Mouse (Mus musculus): ENCODE measurements at regions not wholly inside any gene's neighbourhood (a gene's known extent, or its start where the extent isn't known, plus 50 kb on each side); places are given as distances from the start of the nearest gene placed in this dataset.

DNA sequence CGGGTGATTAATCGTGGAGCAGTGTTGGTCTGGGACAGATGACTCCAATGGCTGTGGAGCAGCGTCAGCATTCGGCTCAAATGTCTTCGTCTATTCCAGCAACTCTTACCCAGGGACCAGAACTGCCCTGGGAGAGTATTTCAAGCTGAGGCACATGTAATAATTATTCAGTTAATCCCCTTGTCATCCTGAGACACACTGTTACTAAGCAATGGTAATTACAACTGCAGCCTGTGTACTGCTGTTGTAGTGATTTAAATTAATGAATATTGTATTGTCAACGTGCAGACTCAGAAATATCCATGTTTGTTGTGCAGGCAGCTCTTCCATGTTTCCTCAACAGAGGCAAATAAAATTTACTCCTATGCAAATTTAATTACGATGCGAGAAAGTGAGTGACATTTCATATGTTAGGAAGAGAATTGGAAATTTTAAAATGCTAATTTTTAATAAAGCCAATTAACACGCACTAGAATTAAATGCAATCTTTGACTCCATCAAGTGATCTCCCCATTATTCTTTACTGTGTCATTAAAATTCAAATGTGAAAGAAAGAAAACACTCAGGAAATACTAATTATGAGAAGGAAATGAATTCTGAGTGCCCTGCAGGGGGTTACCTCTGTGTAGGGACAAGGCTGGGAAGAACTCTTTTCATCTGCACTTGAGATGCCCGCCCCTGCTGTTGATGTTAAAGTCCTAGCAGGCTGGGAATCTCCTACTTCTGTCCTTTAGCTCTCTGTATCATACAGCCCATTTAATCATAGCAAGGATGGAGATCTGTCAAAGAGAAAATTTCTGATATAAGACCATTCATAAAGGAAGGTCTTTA lies 218.7 kb upstream of the Slc16a7 start:
- no peaks in the 10 kb centered on the region for H3K4me1 ChIP-seq (replicated peaks)
- no peaks in the 10 kb centered on the region for H3K27me3 ChIP-seq (replicated peaks)
- H3K9ac ChIP-seq: no peak overlapping the region
- H3K4me2 ChIP-seq: no peak overlapping the region
- no peaks in the 10 kb centered on the region for H3K36me3 ChIP-seq
- no peak overlapping the region for H3K4me3 ChIP-seq
- no peak for ATAC-seq (ENCODE audit: insufficient number of reproducible peaks, low FRiP score)
- no peaks in the 10 kb centered on the region for H3K9me3 ChIP-seq (replicated peaks)
- no peak overlapping the region for H3K27ac ChIP-seq (ENCODE audit: poor library complexity, severe bottlenecking)
- 66% methylated on average over 10 of the region's 10 CpGs for WGBS

DNA sequence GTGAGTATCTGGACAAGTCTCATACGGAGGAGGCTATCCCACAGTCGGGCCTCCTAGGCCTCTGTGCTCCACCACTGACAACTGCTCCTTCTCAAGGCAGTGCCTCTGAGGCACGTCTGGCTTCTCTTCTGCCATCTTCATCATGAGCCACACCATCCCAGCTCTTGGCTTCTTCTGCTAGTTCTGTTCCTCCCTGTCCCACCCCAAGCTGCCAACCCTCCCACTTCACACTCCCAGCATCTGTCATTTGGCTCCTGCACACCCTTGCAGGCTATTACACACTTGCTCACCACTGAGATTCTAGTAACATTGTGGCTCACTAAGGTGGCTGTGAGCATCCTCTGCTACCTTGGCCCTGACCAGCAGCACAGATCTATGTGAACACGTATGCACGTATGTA lies 221.1 kb upstream of the Slc16a7 start:
- H3K9me3 ChIP-seq (replicated peaks): no peaks in the 10 kb centered on the region
- no peak overlapping the region for H3K27ac ChIP-seq (ENCODE audit: poor library complexity, severe bottlenecking)
- no peaks in the 10 kb centered on the region for H3K4me1 ChIP-seq (replicated peaks)
- H3K9ac ChIP-seq: no peak overlapping the region
- no peak overlapping the region for H3K4me2 ChIP-seq
- 78% methylated on average over 5 of the region's 5 CpGs for WGBS
- no peak overlapping the region for H3K4me3 ChIP-seq
- H3K36me3 ChIP-seq: no peaks in the 10 kb centered on the region
- no peak for ATAC-seq (ENCODE audit: insufficient number of reproducible peaks, low FRiP score)
- H3K27me3 ChIP-seq (replicated peaks): no peaks in the 10 kb centered on the region

GRCm38 (mm10) chr10:125612773-125613172 lies 223.5 kb upstream of the Slc16a7 start:
- 89% methylated on average over 6 of the region's 6 CpGs for WGBS

DNA sequence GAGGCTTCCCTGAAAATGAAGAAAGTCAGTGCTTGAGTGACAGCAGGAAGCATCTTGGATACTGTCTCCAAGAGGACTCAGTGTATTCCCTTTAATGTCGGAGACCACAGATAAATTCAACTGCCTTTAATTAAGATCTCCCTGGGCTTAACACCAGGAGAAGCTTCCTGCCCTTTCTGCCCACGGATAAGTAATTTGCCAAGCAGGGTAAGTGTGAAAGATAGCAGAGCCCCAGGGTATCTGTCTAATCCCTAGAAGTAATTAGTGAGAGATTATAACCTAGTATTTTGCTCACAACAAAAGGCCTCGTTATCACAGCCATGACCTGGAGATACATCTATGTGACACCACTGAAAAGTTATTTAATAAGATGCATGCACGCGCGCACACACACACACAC lies 232.1 kb upstream of the Slc16a7 start:
- 60% methylated on average over 6 of the region's 6 CpGs for WGBS
- no peak for ATAC-seq (ENCODE audit: insufficient number of reproducible peaks, low FRiP score)
- Histone ChIP-seq H3K4me3 (no peak overlapping the region), H3K27me3 (replicated peaks) (no peaks in the 10 kb centered on the region), H3K4me2 (no peak overlapping the region), H3K4me1 (replicated peaks) (no peaks in the 10 kb centered on the region), H3K27ac (ENCODE audit: poor library complexity, severe bottlenecking) (no peak overlapping the region), H3K9me3 (replicated peaks) (no peaks in the 10 kb centered on the region), H3K9ac (no peak overlapping the region), H3K36me3 (no peaks in the 10 kb centered on the region)

More at GRCm38 (mm10) chr10:125612773-125613172, 223.5 kb upstream of the Slc16a7 start:
- no peaks in the 10 kb centered on the region for H3K36me3 ChIP-seq
- ATAC-seq (ENCODE audit: insufficient number of reproducible peaks, low FRiP score): no peak
- no peak overlapping the region for H3K27ac ChIP-seq (ENCODE audit: poor library complexity, severe bottlenecking)
- no peaks in the 10 kb centered on the region for H3K4me1 ChIP-seq (replicated peaks)
- H3K9me3 ChIP-seq (replicated peaks): no peaks in the 10 kb centered on the region
- no peak overlapping the region for H3K4me3 ChIP-seq
- H3K27me3 ChIP-seq (replicated peaks): no peaks in the 10 kb centered on the region
- no peak overlapping the region for H3K9ac ChIP-seq
- H3K4me2 ChIP-seq: no peak overlapping the region

GRCm38 (mm10) chr10:125623836-125624235 lies 234.6 kb upstream of the Slc16a7 start:
- Histone ChIP-seq H3K9me3 (replicated peaks) (no peaks in the 10 kb centered on the region), H3K27me3 (replicated peaks) (no peaks in the 10 kb centered on the region), H3K4me2 (no peak overlapping the region), H3K36me3 (no peaks in the 10 kb centered on the region), H3K4me3 (no peak overlapping the region), H3K27ac (ENCODE audit: poor library complexity, severe bottlenecking) (no peak overlapping the region), H3K9ac (no peak overlapping the region), H3K4me1 (replicated peaks) (no peaks in the 10 kb centered on the region)
- no peak for ATAC-seq (ENCODE audit: insufficient number of reproducible peaks, low FRiP score)
- 35% methylated on average over 7 of the region's 7 CpGs for WGBS

- Histone ChIP-seq H3K27ac (ENCODE audit: poor library complexity, severe bottlenecking) (no peak overlapping the region), H3K9me3 (replicated peaks) (peaks cover 6% of the 10 kb centered on the region; the same call in 1 of the 2 replicates), H3K36me3 (no peaks in the 10 kb centered on the region), H3K4me1 (replicated peaks) (no peaks in the 10 kb centered on the region), H3K4me2 (no peak overlapping the region), H3K27me3 (replicated peaks) (no peaks in the 10 kb centered on the region), H3K9ac (no peak overlapping the region), H3K4me3 (no peak overlapping the region)
- WGBS: 85% methylated on average over 4 of the region's 4 CpGs
- ATAC-seq (ENCODE audit: insufficient number of reproducible peaks, low FRiP score): no peak
Measured at GRCm38 (mm10) chr10:125667906-125668305, 278.6 kb upstream of the Slc16a7 start.

GRCm38 (mm10) chr10:125673637-125674036 lies 284.4 kb upstream of the Slc16a7 start:
- Histone ChIP-seq H3K27me3 (replicated peaks) (no peaks in the 10 kb centered on the region), H3K4me1 (replicated peaks) (no peaks in the 10 kb centered on the region), H3K4me2 (no peak overlapping the region), H3K9ac (no peak overlapping the region), H3K36me3 (no peaks in the 10 kb centered on the region), H3K9me3 (replicated peaks) (peaks cover 3% of the 10 kb centered on the region; the same call in 1 of the 2 replicates), H3K27ac (ENCODE audit: poor library complexity, severe bottlenecking) (no peak overlapping the region), H3K4me3 (no peak overlapping the region)
- 77% methylated on average over 11 of the region's 11 CpGs for WGBS
- no peak for ATAC-seq (ENCODE audit: insufficient number of reproducible peaks, low FRiP score)

DNA sequence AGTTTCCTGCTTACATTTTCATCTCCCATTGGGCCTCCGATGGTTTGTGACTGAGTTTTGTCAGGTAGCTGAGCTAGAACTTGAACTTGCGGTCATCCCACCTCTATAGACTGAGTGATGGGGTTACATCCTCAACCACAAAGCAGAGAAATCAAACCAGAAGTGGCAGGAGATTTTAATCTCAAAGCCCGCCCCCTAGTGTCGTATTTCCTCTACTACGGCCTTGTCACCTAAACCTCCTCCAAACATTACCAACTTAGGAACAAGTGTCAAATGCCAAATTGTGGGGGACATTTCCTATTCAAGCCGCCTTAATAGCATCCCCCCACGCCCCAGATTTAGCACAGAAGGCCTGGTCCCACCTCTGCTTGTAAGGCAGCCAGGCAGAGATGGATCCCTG lies 286.3 kb upstream of the Lrig3 start:
- Histone ChIP-seq H3K9me3 (replicated peaks) (no peaks in the 10 kb centered on the region), H3K27me3 (replicated peaks) (no peaks in the 10 kb centered on the region), H3K4me1 (replicated peaks) (no peaks in the 10 kb centered on the region), H3K4me3 (no peak overlapping the region), H3K27ac (ENCODE audit: poor library complexity, severe bottlenecking) (no peak overlapping the region), H3K9ac (no peak overlapping the region), H3K4me2 (no peak overlapping the region), H3K36me3 (no peaks in the 10 kb centered on the region)
- no peak for ATAC-seq (ENCODE audit: insufficient number of reproducible peaks, low FRiP score)
- 65% methylated on average over 7 of the region's 7 CpGs for WGBS

DNA sequence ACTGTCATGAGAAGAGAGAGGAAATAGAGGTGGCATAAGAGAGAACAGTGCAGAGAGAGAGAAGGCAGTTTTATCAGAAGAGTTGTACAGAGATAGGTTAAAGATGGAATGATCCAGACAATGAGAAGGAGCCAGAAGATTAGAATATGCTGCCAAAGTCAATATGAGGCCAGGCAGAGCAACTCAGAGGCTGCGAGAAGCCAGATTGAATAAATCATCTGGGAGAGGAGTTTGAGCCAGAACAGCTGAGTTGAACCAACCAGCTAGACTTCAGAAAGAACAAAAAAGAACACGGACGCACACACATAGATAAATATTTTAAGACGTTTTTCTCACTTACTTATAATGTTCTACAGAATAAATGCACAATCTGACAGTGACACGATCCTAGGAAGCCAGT lies 280.8 kb upstream of the Lrig3 start:
- no peak overlapping the region for H3K4me3 ChIP-seq
- 73% methylated on average over 5 of the region's 5 CpGs for WGBS
- no peak overlapping the region for H3K27ac ChIP-seq (ENCODE audit: poor library complexity, severe bottlenecking)
- H3K4me2 ChIP-seq: no peak overlapping the region
- no peak for ATAC-seq (ENCODE audit: insufficient number of reproducible peaks, low FRiP score)
- no peak overlapping the region for H3K9ac ChIP-seq
- no peaks in the 10 kb centered on the region for H3K4me1 ChIP-seq (replicated peaks)
- H3K9me3 ChIP-seq (replicated peaks): no peaks in the 10 kb centered on the region
- H3K36me3 ChIP-seq: no peaks in the 10 kb centered on the region
- no peaks in the 10 kb centered on the region for H3K27me3 ChIP-seq (replicated peaks)

- ATAC-seq (ENCODE audit: insufficient number of reproducible peaks, low FRiP score): no peak
- Histone ChIP-seq H3K9me3 (replicated peaks) (no peaks in the 10 kb centered on the region), H3K27ac (ENCODE audit: poor library complexity, severe bottlenecking) (no peak overlapping the region), H3K27me3 (replicated peaks) (no peaks in the 10 kb centered on the region), H3K9ac (no peak overlapping the region), H3K4me1 (replicated peaks) (no peaks in the 10 kb centered on the region), H3K36me3 (no peaks in the 10 kb centered on the region), H3K4me3 (no peak overlapping the region), H3K4me2 (no peak overlapping the region)
- 68% methylated on average over 7 of the region's 7 CpGs for WGBS
Measured at GRCm38 (mm10) chr10:125693505-125693904, 272.5 kb upstream of the Lrig3 start.

GRCm38 (mm10) chr10:125696159-125696558 lies 269.8 kb upstream of the Lrig3 start:
- no peaks in the 10 kb centered on the region for H3K4me1 ChIP-seq (replicated peaks)
- 91% methylated on average over 5 of the region's 5 CpGs for whole genome bisulfite sequencing
- no peaks in the 10 kb centered on the region for H3K36me3 ChIP-seq
- H3K27me3 ChIP-seq (replicated peaks): no peaks in the 10 kb centered on the region
- no peak overlapping the region for H3K27ac ChIP-seq (ENCODE audit: poor library complexity, severe bottlenecking)
- H3K4me3 ChIP-seq: no peak overlapping the region
- H3K9me3 ChIP-seq (replicated peaks): no peaks in the 10 kb centered on the region
- no peak for ATAC-seq (ENCODE audit: insufficient number of reproducible peaks, low FRiP score)
- H3K4me2 ChIP-seq: no peak overlapping the region
- no peak overlapping the region for H3K9ac ChIP-seq

All from heart, embryonic 12.5 days (tissue).